Mouse (Mus musculus) gastrocnemius, postnatal 4 days (tissue): ENCODE data around the gene Rubcnl. TPM values are rescaled to one million over a fixed set of nuclear protein-coding genes. Genes with fewer than 3 reads are reported as not detected.

Experiments used
- DNase-seq, 2 experiments: peaks; one replicate each; pipeline ENCODE4 v3.0.0; 2021 to 2022; ENCODE audit warnings: low spot score in 2 of 2, mixed read lengths in 2 of 2
- long read RNA-seq, 2 experiments: library from polyadenylated mRNA; stranded (forward); transcript quantifications; one replicate each; pipeline ENCODE4 v2.0.0; 2021
- total RNA-seq, 2 experiments: library from RNA; stranded (reverse); gene quantifications; 2 replicates each; pipeline ENCODE4 v1.2.3; 2021

Rubcnl gene
- under 1 TPM; 0.32 to 0.60 TPM for total RNA-seq
- long read RNA-seq, experiment 1, partial matches to known transcripts = 0 of 1 reads
- long read RNA-seq, experiment 1, other reads (novel, unspliced or antisense) = 1 of 1 reads
- long read RNA-seq, experiment 2 = 0 reads

- peak; percentile 44 to 76 for DNase-seq
Measured at GRCm38 (mm10) chr14:75015856-75016714, at the start of gene Rubcnl. Rubcnl (plus strand) TSS chr14:75016027.

GRCm38 (mm10) chr14:74972216-74972615 is 43.6 kb upstream of the Rubcnl start:
- no peak for DNase-seq

DNA sequence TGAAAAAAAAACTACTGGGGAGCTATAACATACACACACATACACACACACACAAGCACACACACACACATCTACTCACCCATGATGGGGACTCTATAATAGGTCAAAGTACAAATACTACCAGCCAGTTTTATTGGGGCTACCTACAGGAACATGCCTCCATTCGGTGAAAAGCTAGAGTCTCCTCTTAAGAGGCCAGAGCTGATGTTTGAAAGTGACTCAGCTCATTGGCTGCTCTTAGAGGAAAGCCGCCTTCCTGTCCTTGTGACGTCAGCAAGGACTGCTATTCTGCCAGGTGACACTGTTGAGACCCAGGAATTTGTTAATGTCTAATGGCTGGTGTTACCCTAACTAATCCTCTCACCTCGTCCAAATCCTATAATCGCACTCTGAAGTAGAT is 43.1 kb upstream of the Rubcnl start:
- DNase-seq = no peak

GRCm38 (mm10) chr14:74974136-74974651 is 41.6 kb upstream of the Rubcnl start:
- DNase-seq = no peak

GRCm38 (mm10) chr14:74976972-74977371 is 38.9 kb upstream of the Rubcnl start:
- DNase-seq = no peak

DNA sequence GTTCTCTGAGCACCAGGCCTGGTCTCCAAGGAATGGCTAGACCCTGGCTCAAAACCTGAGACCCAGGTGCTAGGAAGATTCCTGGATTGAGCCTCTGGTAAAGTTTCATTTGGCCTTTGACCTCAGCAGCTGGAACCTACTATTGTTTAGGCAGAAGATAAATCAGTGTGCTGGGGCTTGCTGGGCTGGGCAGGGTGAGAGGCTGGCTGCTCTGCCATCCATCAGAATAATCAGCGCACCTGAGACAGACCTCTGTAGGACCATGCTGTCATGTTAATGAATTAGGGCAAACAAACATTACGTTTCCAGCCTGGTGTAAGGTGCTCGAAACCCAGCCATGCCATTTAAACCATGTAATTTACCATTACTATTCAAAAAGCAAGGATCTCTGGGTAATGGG is 34.8 kb upstream of the Rubcnl start:
- DNase-seq = no peak

GRCm38 (mm10) chr14:74983079-74983478 is 32.7 kb upstream of the Rubcnl start:
- DNase-seq = no peak

DNA sequence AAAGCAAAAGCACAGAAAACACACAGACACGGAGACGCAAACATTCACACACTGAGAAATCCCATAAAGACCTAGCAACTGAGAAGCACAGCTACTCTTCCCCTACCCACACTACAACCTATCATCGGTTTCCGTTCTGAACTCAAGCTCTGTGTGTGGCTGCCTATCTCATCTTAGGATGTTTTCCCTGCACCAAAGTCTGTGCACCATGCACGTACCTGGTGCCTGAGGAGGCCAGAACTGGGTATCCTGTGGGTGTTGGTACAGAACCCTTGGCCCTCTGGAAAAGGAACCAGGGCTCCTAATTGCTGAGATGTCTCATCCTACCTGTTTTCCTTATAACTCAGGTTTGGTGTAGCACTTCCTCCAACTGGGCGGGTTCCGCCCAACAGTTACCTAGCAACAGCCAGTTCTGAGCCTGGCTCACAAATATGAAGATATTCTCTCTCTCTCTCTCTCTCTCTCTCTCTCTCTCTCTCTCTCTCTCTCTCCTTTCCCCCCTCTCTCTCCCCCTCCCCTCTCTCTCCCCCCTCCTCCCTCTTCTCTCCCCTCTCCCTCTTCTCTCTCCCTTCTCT is 30.9 kb upstream of the Rubcnl start:
- DNase-seq = no peak

GRCm38 (mm10) chr14:74985658-74986057 is 30.2 kb upstream of the Rubcnl start:
- DNase-seq = no peak

DNA sequence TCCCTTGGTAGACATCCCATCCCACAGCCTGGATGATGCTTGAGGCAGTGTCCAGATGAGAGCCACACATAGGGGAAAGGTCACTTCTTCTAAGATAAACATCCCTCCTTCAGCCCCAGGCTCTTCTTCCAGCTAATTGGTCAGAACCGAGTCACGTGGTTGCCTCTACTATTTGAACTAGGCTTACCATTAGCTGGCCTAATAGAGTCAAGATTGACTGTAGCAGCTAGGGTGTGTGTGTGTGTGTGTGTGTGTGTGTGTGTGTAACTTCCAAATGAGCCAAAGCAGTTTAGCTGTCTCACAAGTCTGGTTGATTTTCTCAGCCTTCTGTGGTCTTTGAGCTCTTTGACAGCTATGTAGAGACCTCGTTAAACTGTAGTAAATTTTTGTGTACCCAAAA is 29.3 kb upstream of the Rubcnl start:
- no peak for DNase-seq

GRCm38 (mm10) chr14:74989322-74989721 is 26.5 kb upstream of the Rubcnl start:
- no peak for DNase-seq

DNA sequence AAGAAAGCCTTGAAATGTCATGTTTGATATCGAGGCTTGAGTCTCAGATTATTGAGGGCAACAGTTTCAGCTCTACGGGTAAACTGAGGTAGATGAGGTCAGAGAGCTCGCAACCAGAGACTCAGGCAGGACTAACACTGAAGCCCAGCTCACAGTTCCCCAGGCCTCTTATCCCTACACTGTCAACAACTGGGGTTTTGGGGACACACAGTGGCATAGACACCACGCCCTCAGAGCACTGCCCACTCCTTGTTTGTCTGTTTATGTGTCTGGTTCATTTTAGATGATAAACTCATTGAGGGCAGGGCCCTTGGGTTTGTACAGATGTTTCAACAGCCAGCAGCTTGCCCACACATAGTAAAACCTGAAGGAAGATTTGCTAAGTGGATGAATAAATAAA is 25.9 kb upstream of the Rubcnl start:
- no peak for DNase-seq

DNA sequence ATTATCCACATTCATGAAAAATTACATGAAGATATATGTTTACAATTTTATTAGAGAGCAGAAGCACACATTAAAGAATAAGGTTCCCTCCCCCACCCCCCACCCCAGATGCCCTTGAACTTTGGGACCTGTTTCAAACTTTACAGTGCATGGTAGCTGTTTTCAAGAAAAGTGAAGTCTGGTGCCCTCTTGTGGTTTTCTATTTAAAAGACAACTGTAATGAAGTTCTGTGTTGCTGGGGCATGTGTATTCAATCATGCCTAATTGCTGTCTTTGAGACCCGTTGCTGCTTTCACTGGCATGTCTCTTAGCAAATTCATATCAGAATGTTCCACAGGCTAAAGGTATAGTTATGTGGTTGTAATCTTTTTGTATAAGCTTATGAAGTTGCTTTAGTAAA is 25.3 kb upstream of the Rubcnl start:
- no peak for DNase-seq

GRCm38 (mm10) chr14:74996556-74996955 is 19.3 kb upstream of the Rubcnl start:
- DNase-seq = no peak

GRCm38 (mm10) chr14:74997041-74997440 is 18.8 kb upstream of the Rubcnl start:
- DNase-seq = no peak

DNA sequence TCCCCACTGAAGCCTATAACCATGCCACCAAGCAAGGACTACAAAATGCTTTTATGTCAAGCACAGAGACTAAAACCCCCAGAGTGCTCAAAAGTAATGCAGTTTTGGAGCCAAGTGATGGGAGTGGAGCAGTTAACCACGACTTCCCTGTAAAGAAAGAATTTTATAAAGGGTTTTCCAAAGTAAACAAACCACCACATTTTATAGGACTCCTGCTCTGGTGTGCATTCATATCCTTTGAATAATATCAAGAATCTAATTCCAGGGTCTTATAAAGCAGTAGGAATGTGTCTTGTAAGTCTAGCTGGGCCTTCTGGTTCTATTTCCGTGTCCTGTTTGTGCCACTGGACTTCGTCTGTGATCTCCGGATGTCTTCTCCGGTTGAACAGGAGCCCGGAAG is 14.5 kb upstream of the Rubcnl start:
- DNase-seq = no peak

- DNase-seq = no peak
Measured at GRCm38 (mm10) chr14:75003356-75003755, 12.5 kb upstream of the Rubcnl start.

- DNase-seq = no peak
Measured at GRCm38 (mm10) chr14:75005478-75006199, 10.2 kb upstream of the Rubcnl start.

DNA sequence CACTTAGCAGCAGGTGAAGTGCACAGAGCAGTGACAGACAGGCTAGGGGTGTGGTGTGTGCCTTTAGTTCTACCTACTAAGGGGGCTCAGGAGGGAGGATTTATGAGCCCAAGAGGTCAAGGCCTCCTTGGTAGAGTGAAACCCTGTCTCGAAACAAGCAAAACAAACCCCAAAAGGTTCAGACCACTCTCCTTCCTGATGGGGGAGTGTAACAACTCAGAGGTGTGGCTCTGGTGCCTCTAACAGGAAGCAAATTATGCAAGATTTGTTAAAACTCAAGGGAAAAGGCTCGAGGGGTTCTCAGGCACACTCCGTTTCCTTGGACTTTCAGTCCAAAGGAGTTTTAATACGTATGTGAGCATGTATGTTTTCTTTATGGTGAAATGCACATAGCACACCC is 5.5 kb upstream of the Rubcnl start:
- DNase-seq = no peak

DNA sequence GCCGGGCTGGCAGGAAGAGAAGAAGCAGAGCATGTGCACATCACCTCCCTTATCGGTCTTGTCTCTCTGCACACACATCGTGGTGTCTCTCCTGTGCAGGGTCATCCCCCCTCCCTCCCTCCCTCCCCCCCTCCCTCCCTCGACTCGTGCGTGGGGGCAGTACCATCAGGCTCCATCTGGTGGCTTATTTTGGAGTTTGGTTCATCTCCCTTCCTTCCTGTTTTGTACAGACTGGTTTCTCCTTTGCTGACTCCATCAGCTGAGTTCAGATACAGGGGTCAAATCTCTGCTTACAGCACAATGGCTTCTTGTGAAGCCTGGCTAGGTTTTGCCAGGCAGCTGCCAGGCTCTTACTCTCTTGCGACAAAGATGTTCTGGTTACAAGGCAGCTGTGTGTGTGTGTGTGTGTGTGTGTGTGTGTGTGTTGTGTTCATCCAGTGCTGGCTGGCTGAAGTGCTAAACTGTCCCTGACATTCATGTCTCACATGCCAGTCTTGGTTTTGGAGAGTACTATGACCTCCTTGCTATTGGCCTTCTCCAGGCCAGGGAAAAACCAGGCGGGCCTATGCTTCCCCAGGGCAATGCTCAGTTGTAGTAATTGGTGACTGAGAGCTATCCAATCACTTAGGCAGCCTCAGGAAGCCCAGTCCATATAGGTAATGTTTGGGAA is 4.7 kb upstream of the Rubcnl start:
- DNase-seq = peak in 1 of 2 experiments; percentile 22

DNA sequence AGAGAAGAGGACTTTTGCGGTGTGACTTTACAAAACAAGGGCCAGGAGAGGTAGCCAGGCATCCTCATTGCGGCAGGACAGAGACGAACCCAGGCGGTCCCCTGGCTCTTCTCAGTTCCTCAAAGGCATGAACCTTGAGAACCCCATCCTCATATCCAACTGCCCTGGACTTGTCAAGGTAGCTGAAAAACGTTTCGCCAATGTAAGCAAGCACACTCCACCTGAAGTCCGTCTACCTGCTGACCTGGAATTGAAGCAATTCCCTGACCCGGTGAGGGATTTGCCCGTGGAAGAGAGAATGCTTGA is 841 bp downstream of the Rubcnl start:
- no peak for DNase-seq
